Mouse (Mus musculus) megakaryocyte, embryonic 14.5 days (primary cell): ENCODE measurements around the gene Nxf2.

Source experiments
- FLI1 ChIP-seq: IDR thresholded peaks from 2 replicates; pipeline ENCODE4 v1.6.1; 2012; ENCODE audit warnings: low read length, inconsistent platforms, mixed read lengths
- GATA1 ChIP-seq: IDR thresholded peaks from 3 replicates; pipeline ENCODE4 v1.6.1; 2012; ENCODE audit warnings: mixed read lengths, low read length, inconsistent platforms, borderline replicate concordance

GRCm38 (mm10) chrX:134925058-134925457 lies 39.5 kb downstream of the Nxf2 start:
- TF ChIP-seq GATA1: no peak
- TF ChIP-seq FLI1: no peak
